Mouse (Mus musculus): ENCODE measurements at regions not wholly inside any gene's neighbourhood (a gene's known extent, or its start where the extent isn't known, plus 50 kb on each side); places are given as distances from the start of the nearest gene placed in this dataset.
"Not testable (repeated sequence)": the region's sequence is repeated elsewhere in the genome, so short reads cannot be mapped to it uniquely, and the experiment has no call there.

DNA sequence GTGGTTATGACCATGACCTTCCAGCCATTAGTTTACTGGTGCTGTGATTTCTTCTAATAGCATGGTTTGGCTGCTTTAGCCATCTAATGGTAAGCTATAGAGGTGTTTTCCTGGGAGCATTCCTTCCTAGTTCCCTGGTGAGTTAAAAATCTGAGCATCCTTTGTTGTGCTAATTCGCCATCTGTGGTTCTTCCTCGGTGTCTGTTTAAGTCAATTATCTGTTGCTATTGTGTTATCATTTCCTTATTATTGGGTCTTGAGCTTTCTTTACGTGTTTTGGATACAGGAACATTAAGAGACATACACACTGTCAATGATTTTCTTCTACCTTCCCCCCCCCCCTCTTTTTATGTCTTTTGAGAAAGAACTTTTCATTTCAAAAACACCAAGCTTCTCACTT, 468.9 kb downstream of the Cbln4 start:
- no peak overlapping the region for H3K9ac ChIP-seq
- no peak for TF ChIP-seq CTCF (IDR thresholded peaks at IDR 0.05; ENCODE audit: low read depth)
- DNase-seq (no peak), ATAC-seq (no peak)
- H3K4me3 ChIP-seq (ENCODE audit: low read depth, low read length), result no peak overlapping the region
- WGBS, result 31% methylated on average over 3 of the region's 3 CpGs
- H3K27me3 ChIP-seq (ENCODE audit: insufficient read depth, low read length), result no peaks in the 10 kb centered on the region
- no peaks in the 10 kb centered on the region for H3K9me3 ChIP-seq (ENCODE audit: low read length)
- H3K36me3 ChIP-seq (ENCODE audit: insufficient read depth), result no peaks in the 10 kb centered on the region
- H3K27ac ChIP-seq (ENCODE audit: low read depth, low read length), result no peak overlapping the region
- H3K4me2 ChIP-seq (ENCODE audit: low read depth), result no peak overlapping the region
- H3K4me1 ChIP-seq (ENCODE audit: insufficient read depth), result no peaks in the 10 kb centered on the region

DNA sequence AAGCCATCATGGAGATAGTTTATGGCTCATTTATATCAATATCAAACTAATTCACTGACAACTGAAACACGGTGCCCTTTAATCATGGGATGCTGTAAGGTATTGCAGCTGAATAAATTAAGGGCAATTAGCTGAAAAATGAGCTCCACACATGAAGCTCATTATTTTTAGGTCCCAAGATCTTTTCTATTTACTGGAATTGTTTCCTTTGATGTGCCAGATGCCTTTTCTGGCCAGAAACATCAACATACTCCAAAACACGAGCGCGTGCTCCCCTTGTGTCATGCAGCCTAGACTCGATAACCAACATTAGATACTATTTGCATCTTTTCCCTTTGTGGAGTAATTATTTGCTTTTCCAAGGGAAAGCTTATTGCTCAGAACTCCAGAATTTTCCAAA, 480.6 kb downstream of the Cbln4 start:
- H3K4me1 ChIP-seq (ENCODE audit: insufficient read depth), result no peaks in the 10 kb centered on the region
- H3K9ac ChIP-seq, result no peak overlapping the region
- H3K27ac ChIP-seq (ENCODE audit: low read depth, low read length), result no peak overlapping the region
- WGBS, result 20% methylated on average over 5 of the region's 5 CpGs
- no peak for TF ChIP-seq CTCF (IDR thresholded peaks at IDR 0.05; ENCODE audit: low read depth)
- no peak for ATAC-seq
- no peak overlapping the region for H3K4me2 ChIP-seq (ENCODE audit: low read depth)
- H3K36me3 ChIP-seq (ENCODE audit: insufficient read depth), result no peaks in the 10 kb centered on the region
- no peaks in the 10 kb centered on the region for H3K27me3 ChIP-seq (ENCODE audit: insufficient read depth, low read length)
- no peaks in the 10 kb centered on the region for H3K9me3 ChIP-seq (ENCODE audit: low read length)
- H3K4me3 ChIP-seq (ENCODE audit: low read depth, low read length), result no peak overlapping the region
- no peak for DNase-seq

DNA sequence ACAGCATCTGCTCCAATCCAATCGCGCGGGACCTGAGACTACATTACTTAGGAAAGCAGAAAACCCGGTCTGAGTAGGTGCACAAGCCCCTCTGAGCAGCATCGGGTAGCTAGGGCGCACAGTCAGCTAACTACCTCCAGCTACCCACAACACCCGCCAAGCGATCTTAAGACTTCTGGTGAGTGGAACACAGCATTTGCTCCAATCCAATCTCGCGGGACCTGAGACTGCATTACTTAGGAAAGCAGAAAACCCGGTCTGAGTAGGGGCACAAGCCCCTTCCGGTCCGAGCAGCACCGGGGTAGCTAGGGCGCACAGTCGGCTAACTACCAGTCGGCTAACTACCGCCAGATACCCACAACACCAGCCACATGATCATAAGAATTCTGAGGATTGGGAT, 500.5 kb downstream of the Cbln4 start:
- 91% methylated on average over 18 of the region's 18 CpGs for WGBS
- H3K9ac ChIP-seq; H3K27me3 ChIP-seq (ENCODE audit: insufficient read depth, low read length); DNase-seq; H3K36me3 ChIP-seq (ENCODE audit: insufficient read depth); ATAC-seq; H3K9me3 ChIP-seq (ENCODE audit: low read length); H3K4me2 ChIP-seq (ENCODE audit: low read depth); H3K4me3 ChIP-seq (ENCODE audit: low read depth, low read length); H3K27ac ChIP-seq (ENCODE audit: low read depth, low read length); H3K4me1 ChIP-seq (ENCODE audit: insufficient read depth): not testable (repeated sequence)

DNA sequence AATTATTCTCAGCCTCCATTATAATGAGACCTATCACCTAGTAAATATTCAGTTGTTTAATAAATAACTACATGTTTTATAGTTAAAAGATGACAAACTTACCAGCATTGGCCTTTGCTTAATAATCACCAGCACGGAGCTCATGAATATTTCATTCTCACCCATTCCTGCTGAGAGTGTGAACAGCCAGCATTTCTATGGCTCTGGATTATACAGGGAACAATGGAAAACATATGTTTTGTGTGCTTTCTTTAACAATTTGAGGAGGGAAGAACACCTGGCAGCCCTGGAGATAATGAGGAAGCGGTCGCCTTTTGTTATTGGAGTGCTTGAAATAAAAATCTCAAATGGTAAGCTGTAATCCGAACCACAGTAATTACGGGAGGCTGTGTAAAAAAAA, 528.4 kb downstream of the Cbln4 start:
- Histone ChIP-seq H3K27me3 (ENCODE audit: insufficient read depth, low read length) (no peaks in the 10 kb centered on the region), H3K4me1 (ENCODE audit: insufficient read depth) (no peaks in the 10 kb centered on the region), H3K9me3 (ENCODE audit: low read length) (no peaks in the 10 kb centered on the region), H3K36me3 (ENCODE audit: insufficient read depth) (no peaks in the 10 kb centered on the region), H3K9ac (no peak overlapping the region), H3K4me3 (ENCODE audit: low read depth, low read length) (no peak overlapping the region), H3K27ac (ENCODE audit: low read depth, low read length) (no peak overlapping the region), H3K4me2 (ENCODE audit: low read depth) (no peak overlapping the region)
- no peak for ATAC-seq
- DNase-seq, result no peak
- 22% methylated on average over 5 of the region's 5 CpGs for WGBS
- TF ChIP-seq CTCF (IDR thresholded peaks at IDR 0.05; ENCODE audit: low read depth), result no peak

DNA sequence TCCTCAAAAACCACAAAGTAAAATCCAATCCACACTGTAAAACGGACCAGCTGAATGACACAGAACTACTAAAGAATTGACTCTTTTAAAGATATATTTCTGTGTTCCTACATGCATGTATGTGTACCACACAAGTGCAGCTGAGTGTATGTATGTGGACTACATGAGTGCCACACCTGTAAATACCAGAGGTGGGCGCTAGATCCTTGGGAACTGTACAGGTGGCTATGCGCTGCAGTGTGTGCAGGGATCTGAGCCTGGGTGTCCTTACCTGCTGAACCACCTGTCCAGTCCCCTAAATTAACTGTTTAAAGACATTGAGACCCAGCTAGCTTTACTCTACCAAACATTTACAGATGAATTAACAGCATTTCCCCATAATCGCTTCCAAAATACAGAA, 546.6 kb downstream of the Cbln4 start:
- no peaks in the 10 kb centered on the region for H3K9me3 ChIP-seq (ENCODE audit: low read length)
- H3K9ac ChIP-seq, result no peak overlapping the region
- ATAC-seq (no peak), DNase-seq (no peak)
- H3K4me3 ChIP-seq (ENCODE audit: low read depth, low read length), result no peak overlapping the region
- peak; percentile 31; the same call in 1 of the 2 replicates for TF ChIP-seq CTCF (IDR thresholded peaks at IDR 0.05; ENCODE audit: low read depth)
- no peak overlapping the region for H3K27ac ChIP-seq (ENCODE audit: low read depth, low read length)
- no peaks in the 10 kb centered on the region for H3K4me1 ChIP-seq (ENCODE audit: insufficient read depth)
- H3K36me3 ChIP-seq (ENCODE audit: insufficient read depth), result no peaks in the 10 kb centered on the region
- H3K4me2 ChIP-seq (ENCODE audit: low read depth), result no peak overlapping the region
- H3K27me3 ChIP-seq (ENCODE audit: insufficient read depth, low read length), result no peaks in the 10 kb centered on the region
- WGBS, result 86% methylated on average over 4 of the region's 4 CpGs

DNA sequence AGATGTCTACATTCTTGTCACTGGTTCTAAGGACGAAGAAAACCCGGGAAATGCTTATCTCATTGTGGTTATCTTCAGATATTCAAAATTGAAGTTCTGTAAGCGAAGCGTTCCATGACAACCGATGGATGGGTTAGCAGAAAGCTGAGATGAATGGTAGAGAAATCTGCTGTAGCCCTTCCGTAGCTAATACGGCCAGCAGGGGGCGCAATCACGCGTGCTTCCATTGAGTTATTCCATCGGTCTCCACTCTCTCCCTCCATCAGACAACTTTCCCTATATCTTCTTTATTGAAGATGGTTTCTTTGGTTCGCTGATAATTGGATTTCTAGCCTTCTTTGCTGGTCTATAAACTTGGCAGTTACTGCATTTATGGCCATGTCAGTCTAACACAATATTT, 549.5 kb downstream of the Cbln4 start:
- Histone ChIP-seq H3K27ac (ENCODE audit: low read depth, low read length) (no peak overlapping the region), H3K9me3 (ENCODE audit: low read length) (no peaks in the 10 kb centered on the region), H3K36me3 (ENCODE audit: insufficient read depth) (no peaks in the 10 kb centered on the region), H3K27me3 (ENCODE audit: insufficient read depth, low read length) (no peaks in the 10 kb centered on the region), H3K4me3 (ENCODE audit: low read depth, low read length) (no peak overlapping the region), H3K4me1 (ENCODE audit: insufficient read depth) (no peaks in the 10 kb centered on the region), H3K9ac (no peak overlapping the region), H3K4me2 (ENCODE audit: low read depth) (no peak overlapping the region)
- DNase-seq (peak; percentile 59), ATAC-seq (no peak)
- WGBS, result 42% methylated on average over 12 of the region's 12 CpGs
- peak; percentile 70 for TF ChIP-seq CTCF (IDR thresholded peaks at IDR 0.05; ENCODE audit: low read depth)

GRCm38 (mm10) chr2:171487284-171487683, 556.0 kb downstream of the Cbln4 start:
- peak; percentile 76 for ATAC-seq
- WGBS, result 37% methylated on average over 2 of the region's 2 CpGs

GRCm38 (mm10) chr2:171453241-171453640, 590.0 kb downstream of the Cbln4 start:
- Histone ChIP-seq H3K4me1 (ENCODE audit: insufficient read depth) (no peaks in the 10 kb centered on the region), H3K9me3 (ENCODE audit: low read length) (no peaks in the 10 kb centered on the region), H3K9ac (no peak overlapping the region), H3K36me3 (ENCODE audit: insufficient read depth) (no peaks in the 10 kb centered on the region), H3K4me3 (ENCODE audit: low read depth, low read length) (no peak overlapping the region), H3K27me3 (ENCODE audit: insufficient read depth, low read length) (no peaks in the 10 kb centered on the region), H3K27ac (ENCODE audit: low read depth, low read length) (no peak overlapping the region), H3K4me2 (ENCODE audit: low read depth) (no peak overlapping the region)
- WGBS, result 30% methylated on average over 9 of the region's 9 CpGs
- TF ChIP-seq CTCF (IDR thresholded peaks at IDR 0.05; ENCODE audit: low read depth), result no peak
- DNase-seq, result peak; percentile 62
- ATAC-seq, result peak; percentile 71

More at GRCm38 (mm10) chr2:171487284-171487683, 556.0 kb downstream of the Cbln4 start:
- Histone ChIP-seq H3K4me3 (ENCODE audit: low read depth, low read length) (no peak overlapping the region), H3K4me1 (ENCODE audit: insufficient read depth) (0 out of 2 replicates have a peak, but pooled peaks cover 4% of the 10 kb centered on the region), H3K4me2 (ENCODE audit: low read depth) (no peak overlapping the region), H3K27ac (ENCODE audit: low read depth, low read length) (no peak overlapping the region), H3K9ac (no peak overlapping the region), H3K9me3 (ENCODE audit: low read length) (no peaks in the 10 kb centered on the region), H3K27me3 (ENCODE audit: insufficient read depth, low read length) (no peaks in the 10 kb centered on the region), H3K36me3 (ENCODE audit: insufficient read depth) (no peaks in the 10 kb centered on the region)
- no peak for TF ChIP-seq CTCF (IDR thresholded peaks at IDR 0.05; ENCODE audit: low read depth)
- DNase-seq, result peak; percentile 45
